Mouse (Mus musculus) heart, postnatal 0 days (tissue): Measurements from ENCODE around the gene Bmpr1b.

ENCODE experiments used
- CTCF ChIP-seq: IDR thresholded peaks from 2 replicates; pipeline ENCODE4 v1.5.1; 2016; ENCODE audit warnings: antibody characterized with exemption, control low read depth, low read depth
- EP300 ChIP-seq: IDR thresholded peaks from 2 replicates; pipeline ENCODE4 v1.6.1; 2016; ENCODE audit warnings: antibody characterized with exemption, low read depth

- no peak for TF ChIP-seq CTCF
- TF ChIP-seq EP300, result no peak
These were observed 263.2 kb downstream of the Bmpr1b start for GRCm38 (mm10) chr3:141905903-141906623.
